Mouse (Mus musculus): ENCODE measurements around the gene Nol4l.
"Not testable (repeated sequence)": the region's sequence is repeated elsewhere in the genome, so short reads cannot be mapped to it uniquely, and the experiment has no call there.

Gene Nol4l

DNA sequence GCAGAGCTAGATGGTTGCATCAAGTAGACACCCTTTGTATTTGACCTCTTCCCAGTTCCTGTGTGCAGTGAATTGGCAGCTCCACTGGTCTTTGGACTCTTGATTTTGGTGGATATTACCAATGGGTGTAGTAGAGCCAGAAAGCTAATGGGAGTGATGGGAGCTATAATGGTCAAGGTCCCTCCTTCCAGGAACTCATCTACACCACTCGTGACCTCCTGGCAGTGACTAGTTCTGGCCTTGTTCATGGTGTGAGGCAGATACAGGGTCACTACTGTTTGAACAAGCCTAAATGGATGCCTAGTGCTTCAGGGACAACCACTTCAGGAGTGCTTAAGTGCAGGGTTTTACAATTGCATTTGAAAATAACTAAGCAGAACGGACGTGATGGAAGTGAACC is 125.7 kb downstream of the Nol4l start:
- no peak for DNase-seq

- DNase-seq = no peak
These were observed 130.6 kb downstream of the Nol4l start for GRCm38 (mm10) chr2:153399166-153399565.

DNA sequence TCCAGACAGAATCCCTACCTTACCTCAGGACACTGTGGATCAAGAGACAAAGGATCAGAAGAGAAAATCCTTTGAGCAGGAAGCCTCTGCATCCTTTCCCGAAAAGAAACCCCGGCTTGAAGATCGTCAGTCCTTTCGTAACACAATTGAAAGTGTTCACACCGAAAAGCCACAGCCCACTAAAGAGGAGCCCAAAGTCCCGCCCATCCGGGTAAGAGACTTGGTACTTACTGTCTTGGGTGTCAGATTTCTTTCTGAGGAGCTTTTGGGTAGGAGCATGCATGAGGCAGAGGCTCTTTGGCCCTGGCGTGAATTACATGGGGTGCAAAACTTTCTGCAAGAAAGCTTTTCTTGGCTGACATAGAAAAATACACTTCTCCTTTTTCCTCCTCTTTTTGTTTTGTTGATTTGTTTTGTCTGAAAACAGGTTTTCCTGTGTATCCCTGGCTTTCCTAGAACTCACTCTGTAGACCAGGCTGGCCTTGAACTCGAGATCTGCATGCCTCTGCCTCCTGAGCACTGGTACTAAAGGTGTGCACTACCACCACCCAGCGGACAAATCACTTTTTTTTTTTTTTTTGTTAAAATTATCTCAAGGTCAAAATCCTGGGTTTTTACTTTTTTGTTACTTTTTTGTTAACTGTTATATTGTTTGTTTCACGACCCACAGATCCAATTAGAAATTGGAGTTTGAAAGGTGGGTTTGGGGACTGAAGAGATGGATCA is 131.8 kb downstream of the Nol4l start:
- DNase-seq = no peak

DNA sequence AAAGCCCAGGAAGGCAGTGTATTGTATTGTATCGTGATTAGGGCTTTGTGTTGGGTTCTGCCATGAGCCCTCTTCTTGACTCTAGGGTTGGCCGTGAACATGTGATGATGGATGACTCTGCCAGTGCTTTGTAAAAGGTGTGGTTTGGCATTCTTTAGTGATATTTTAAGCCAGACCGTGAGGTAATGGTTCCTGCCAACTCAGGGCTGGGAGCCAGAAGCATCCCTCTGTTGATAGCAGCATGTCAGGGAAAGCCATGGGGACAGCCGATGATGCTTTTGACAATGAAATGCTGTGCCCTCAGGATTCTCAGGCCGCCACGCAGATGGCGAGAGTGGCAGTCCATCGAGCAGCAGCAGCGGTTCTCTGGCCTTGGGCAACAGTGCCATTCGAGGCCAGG is 136.7 kb downstream of the Nol4l start:
- no peak for DNase-seq

DNA sequence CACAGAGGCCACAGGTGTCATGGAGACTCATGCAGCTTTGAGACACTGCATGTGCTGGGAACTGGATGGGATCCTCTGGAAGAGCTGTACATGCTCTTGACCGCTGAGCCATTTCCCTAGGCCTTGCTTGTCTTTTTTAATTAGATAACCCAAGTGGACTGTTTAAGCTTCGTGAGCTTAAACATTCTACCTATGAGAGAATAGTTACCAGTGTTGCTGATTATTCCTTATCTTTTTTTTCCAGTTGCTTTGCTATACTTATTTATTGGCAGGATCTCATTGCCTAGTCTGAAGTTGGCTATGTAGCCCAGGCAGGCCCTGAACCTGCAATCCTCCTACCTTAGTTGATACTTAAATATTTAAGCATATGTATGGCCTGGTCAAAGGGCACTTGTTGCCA is 139.9 kb downstream of the Nol4l start:
- no peak for DNase-seq

DNA sequence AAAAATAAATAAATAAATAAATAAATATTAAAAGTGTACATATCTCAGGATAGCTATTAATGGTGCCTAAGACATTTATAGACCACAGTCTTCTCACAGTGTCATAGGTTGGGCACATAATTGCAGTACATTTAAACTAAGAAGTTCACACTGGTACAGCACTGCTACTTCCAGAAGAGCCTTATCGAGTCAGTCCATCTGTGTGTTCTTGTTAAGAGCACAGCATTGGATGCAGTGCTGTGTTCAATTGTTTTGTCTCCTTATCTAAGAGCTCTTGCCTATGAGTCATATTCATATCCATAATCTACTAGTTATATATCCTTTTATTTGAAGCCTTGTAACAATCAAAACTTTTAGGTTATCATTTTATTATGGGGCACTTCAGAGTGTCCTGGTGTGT is 149.3 kb downstream of the Nol4l start:
- DNase-seq = no peak

GRCm38 (mm10) chr2:153375380-153375779 is 154.4 kb downstream of the Nol4l start:
- no peak for DNase-seq

DNA sequence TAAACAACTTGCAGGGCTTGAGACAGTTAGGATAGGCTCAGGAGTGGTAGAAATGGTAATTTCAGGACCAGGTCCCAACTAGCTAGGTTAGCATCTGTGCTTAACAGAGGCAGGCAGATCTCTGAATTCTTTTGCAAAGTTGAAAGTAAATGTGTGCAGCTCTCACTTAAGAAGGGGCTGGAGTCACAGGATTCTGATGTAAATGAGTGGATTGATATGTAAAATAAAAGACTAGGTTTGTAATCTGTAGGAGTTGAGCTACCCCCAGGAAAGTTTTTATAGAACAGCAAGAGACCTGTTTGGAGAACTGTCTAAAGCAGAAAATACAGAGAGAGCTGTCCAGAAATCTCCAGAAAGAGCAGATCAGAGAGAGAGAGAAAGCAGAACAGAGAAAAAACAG is 158.9 kb downstream of the Nol4l start:
- no peak for DNase-seq

DNA sequence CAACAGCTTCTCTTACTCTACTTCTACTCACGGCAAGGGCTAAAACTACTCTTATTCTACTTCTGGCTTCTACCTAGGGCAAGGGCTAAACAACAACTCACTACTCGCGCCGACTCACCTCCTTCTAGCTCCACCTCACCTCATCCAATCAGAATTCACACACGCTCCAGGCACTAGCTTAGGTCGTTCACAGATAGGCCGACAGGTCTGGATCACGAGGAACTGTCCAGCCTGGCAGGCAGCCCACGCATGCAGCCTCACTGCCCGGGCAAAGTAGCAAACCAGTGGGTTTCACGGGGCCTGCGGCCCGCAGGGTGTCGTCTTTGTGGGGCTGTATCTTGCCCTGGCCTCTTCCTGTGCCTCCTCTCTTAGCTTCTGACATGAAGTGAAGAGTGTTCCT is 165.2 kb downstream of the Nol4l start:
- DNase-seq = not testable (repeated sequence)

DNA sequence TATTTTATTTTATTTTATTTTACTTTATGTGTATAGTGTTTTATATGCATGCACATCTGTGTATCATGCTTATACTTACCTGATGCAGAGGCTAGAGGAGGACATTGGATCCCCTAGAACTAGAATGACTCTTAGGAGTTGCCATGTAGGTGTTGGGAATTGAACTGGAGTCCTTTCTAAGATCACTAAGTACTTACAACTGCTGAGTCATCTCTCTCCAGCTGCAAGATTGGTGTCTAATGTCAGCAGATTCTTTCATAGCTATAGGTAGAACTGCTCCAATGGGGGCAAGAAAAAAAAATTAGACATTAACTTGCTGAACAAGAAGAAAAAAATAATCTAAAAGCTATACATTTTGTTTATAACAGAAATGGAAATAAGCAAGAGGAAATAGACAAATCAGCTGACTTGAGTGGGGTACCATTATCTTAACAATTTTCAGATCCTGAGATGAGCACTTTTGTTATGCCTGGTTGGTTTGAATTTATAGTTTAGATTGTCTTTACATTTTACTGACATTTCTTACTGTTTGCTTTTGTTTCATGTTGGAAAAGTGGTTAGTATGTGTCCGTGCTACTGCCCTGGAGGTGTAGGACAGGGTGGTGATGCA is 168.6 kb downstream of the Nol4l start:
- DNase-seq = no peak
